Mouse (Mus musculus): ENCODE measurements at regions not wholly inside any gene's neighbourhood (a gene's known extent, or its start where the extent isn't known, plus 50 kb on each side); places are given as distances from the start of the nearest gene placed in this dataset.
A peak's percentile ranks its signal among the peaks of the same experiment; 100 is the strongest.

- Histone ChIP-seq H3K4me2 (ENCODE audit: low read depth, low read length, severe bottlenecking) (no peak overlapping the region), H3K4me1 (replicated peaks; ENCODE audit: control insufficient read depth, insufficient read depth, low read length) (no peaks in the 10 kb centered on the region), H3K27ac (ENCODE audit: low read depth, low read length) (no peak overlapping the region), H3K9me3 (ENCODE audit: control insufficient read depth, low read length) (no peaks in the 10 kb centered on the region), H3K36me3 (ENCODE audit: control insufficient read depth, insufficient read depth, low read length) (no peaks in the 10 kb centered on the region), H3K9ac (ENCODE audit: low read length) (no peak overlapping the region), H3K27me3 (ENCODE audit: control insufficient read depth, insufficient read depth, low read length) (no peaks in the 10 kb centered on the region), H3K4me3 (ENCODE audit: low read depth, low read length) (no peak overlapping the region)
- DNase-seq (ENCODE audit: low spot score), result no peak
- ATAC-seq (replicated peaks; ENCODE audit: low FRiP score), result no peak
- WGBS, result 73% methylated on average over 1 of the region's 1 CpGs
Observed at GRCm38 (mm10) chr6:109533526-109533925, 705.1 kb downstream of the Edem1 start.

GRCm38 (mm10) chr6:109542980-109543976, 714.8 kb downstream of the Edem1 start:
- WGBS, result 69% methylated on average over 7 of the region's 7 CpGs
- Histone ChIP-seq H3K4me3 (ENCODE audit: low read depth, low read length) (no peak overlapping the region), H3K4me1 (replicated peaks; ENCODE audit: control insufficient read depth, insufficient read depth, low read length) (no peaks in the 10 kb centered on the region), H3K9me3 (ENCODE audit: control insufficient read depth, low read length) (no peaks in the 10 kb centered on the region), H3K27ac (ENCODE audit: low read depth, low read length) (no peak overlapping the region), H3K36me3 (ENCODE audit: control insufficient read depth, insufficient read depth, low read length) (no peaks in the 10 kb centered on the region), H3K9ac (ENCODE audit: low read length) (no peak overlapping the region), H3K27me3 (ENCODE audit: control insufficient read depth, insufficient read depth, low read length) (no peaks in the 10 kb centered on the region), H3K4me2 (ENCODE audit: low read depth, low read length, severe bottlenecking) (no peak overlapping the region)
- no peak for DNase-seq (ENCODE audit: low spot score)
- ATAC-seq (replicated peaks; ENCODE audit: low FRiP score), result peak; percentile 74

- 85% methylated on average over 2 of the region's 2 CpGs for WGBS
- H3K4me3 ChIP-seq (ENCODE audit: low read depth, low read length), result no peak overlapping the region
- no peak for ATAC-seq (replicated peaks; ENCODE audit: low FRiP score)
- H3K4me2 ChIP-seq (ENCODE audit: low read depth, low read length, severe bottlenecking), result no peak overlapping the region
- DNase-seq (ENCODE audit: low spot score), result no peak
- no peaks in the 10 kb centered on the region for H3K27me3 ChIP-seq (ENCODE audit: control insufficient read depth, insufficient read depth, low read length)
- no peak overlapping the region for H3K27ac ChIP-seq (ENCODE audit: low read depth, low read length)
- H3K9ac ChIP-seq (ENCODE audit: low read length), result no peak overlapping the region
- no peaks in the 10 kb centered on the region for H3K36me3 ChIP-seq (ENCODE audit: control insufficient read depth, insufficient read depth, low read length)
- no peaks in the 10 kb centered on the region for H3K9me3 ChIP-seq (ENCODE audit: control insufficient read depth, low read length)
- no peaks in the 10 kb centered on the region for H3K4me1 ChIP-seq (replicated peaks; ENCODE audit: control insufficient read depth, insufficient read depth, low read length)
Observed at GRCm38 (mm10) chr6:109552316-109552715, 723.9 kb downstream of the Edem1 start.
